41 mouse cellular contexts compared by ENCODE assay signal in the genomic region with DNA sequence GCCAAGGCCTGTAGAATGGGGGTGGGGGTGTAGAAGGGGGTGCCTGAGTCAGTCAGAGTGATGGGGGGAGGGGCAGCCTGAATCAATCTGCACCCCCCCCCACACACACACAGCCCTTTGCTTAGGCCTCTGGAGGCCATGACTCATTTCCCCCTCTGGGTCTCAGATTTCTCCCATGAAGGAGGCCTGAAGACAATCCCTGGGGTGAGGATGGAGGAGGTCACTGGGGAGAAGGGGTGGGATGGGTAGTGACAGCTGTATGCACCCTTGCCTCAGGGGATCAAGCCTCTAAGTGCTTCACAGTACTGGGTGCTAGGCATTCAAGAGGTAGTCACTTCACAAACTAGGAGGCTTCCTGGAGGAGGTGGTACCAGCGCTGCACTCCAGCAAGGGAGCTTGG. TPM values are rescaled to one million over a fixed set of nuclear protein-coding genes. Genes with fewer than 3 reads are reported as not detected.
A peak's percentile ranks its signal among the peaks of the same experiment; 100 is the strongest.
DNase-seq lines count a peak whose midpoint lies in the region; ATAC-seq and TF ChIP-seq lines count a peak whose summit lies in the region.
"Had no signal": no experiment of that assay in that cellular context is flagged by ENCODE, and none has a peak within 500 bp of the region (broad histone marks: within the 10 kb centered on the region; RNA-seq: fewer than 3 reads in every experiment).

No protein-coding gene starts in this region.

- H3K27ac ChIP-seq in spleen, adult 2 months (ENCODE audit: insufficient read depth, low read length), result peak overlapping the region; percentile 2; the same call in 1 of the 2 replicates
- H3K27ac ChIP-seq in CH12.LX (ENCODE audit: insufficient read depth, low read depth), result peak overlapping the region; percentile 36
- H3K27ac ChIP-seq: hindbrain, embryonic 13.5 days; kidney, embryonic 15.5 days; layer of hippocampus, adult 2 months; limb, embryonic 13.5 days; liver, embryonic 12.5 days; midbrain, embryonic 12.5 days; neural tube, embryonic 15.5 days had no signal

- dilution Hi-C loops in CH12.LX (cut with MboI; ENCODE audit: extremely low pct_ligation_motif_present, extremely low pct_unique_long_range_greater_than_20kb, low sequenced_read_pairs), result no loop called here

- H3K9ac ChIP-seq in CH12.LX (ENCODE audit: insufficient read depth, low read depth), result no peak overlapping the region
- H3K9ac ChIP-seq: hindbrain, embryonic 13.5 days; kidney, embryonic 15.5 days; limb, embryonic 13.5 days; liver, embryonic 12.5 days; midbrain, embryonic 12.5 days; neural tube, embryonic 15.5 days had no signal

- in situ Hi-C loops in CH12.LX (cut with MboI; ENCODE audit: low pct_ligation_motif_present, low pct_unique_long_range_greater_than_20kb, low sequenced_read_pairs), result no loop called here

- H3K4me1 ChIP-seq in spleen, adult 2 months (ENCODE audit: control insufficient read depth, insufficient read depth, insufficient read length), result peaks cover 61% of the 10 kb centered on the region
- H3K4me1 ChIP-seq in CH12.LX (ENCODE audit: control insufficient read depth in 1 of 2, insufficient read depth in 2 of 2), result peaks cover 41 to 93% of the 10 kb centered on the region in 2 experiments
- H3K4me1 ChIP-seq: hindbrain, embryonic 13.5 days; midbrain, embryonic 12.5 days; neural tube, embryonic 15.5 days had no signal

- no peaks in the 10 kb centered on the region for H3K36me3 ChIP-seq in spleen, adult 2 months (ENCODE audit: control insufficient read depth, insufficient read depth, low read length)
- peaks cover 0 to 22% of the 10 kb centered on the region in 2 experiments for H3K36me3 ChIP-seq in CH12.LX (replicated peaks in 1 of 2; ENCODE audit: control insufficient read depth in 1 of 2, insufficient read depth in 1 of 2, low read length in 1 of 2)
- H3K36me3 ChIP-seq: hindbrain, embryonic 13.5 days; kidney, embryonic 15.5 days; limb, embryonic 13.5 days; liver, embryonic 12.5 days; midbrain, embryonic 12.5 days; neural tube, embryonic 15.5 days had no signal

- ATAC-seq in activated CD4-positive, CD25-positive, alpha-beta regulatory T cell, adult 4 months, result no peak
- ATAC-seq: forebrain, embryonic 16.5 days; liver, embryonic 12.5 days; lung, postnatal 0 days; Patski had no signal

- WGBS in spleen, adult 2 months, result 67% methylated on average over 1 of the region's 1 CpGs

- peak; percentile 79 for TF ChIP-seq EP300 in CH12.LX (IDR thresholded peaks at IDR 0.05; ENCODE audit: low read length)

- no peak for DNase-seq in spleen, adult 2 months (ENCODE audit: low read depth in 1 of 2, low spot score in 2 of 2)
- no peak for DNase-seq in spleen, postnatal 4 days (ENCODE audit: low spot score in 2 of 2)
- DNase-seq in 416B (ENCODE audit: low read depth) (peak; percentile 89), CH12.LX (ENCODE audit: extremely low read depth) (peak; percentile 83)
- no peak for DNase-seq in left cerebral cortex, adult 18-20 months (ENCODE audit: low spot score in 2 of 2)
- DNase-seq: adrenal gland, postnatal 25 days; cerebellum, adult 18-20 months; cerebellum, postnatal 10 days; gastrocnemius, postnatal 10 days; heart, postnatal 36 days; kidney, adult 11 months; kidney, postnatal 36 days; lung, adult 18-20 months; lung, postnatal 4 days; retina, postnatal 1 day; right cerebral cortex, postnatal 14 days had no signal

- no peak for TF ChIP-seq CTCF in spleen, adult 2 months (IDR thresholded peaks at IDR 0.05; ENCODE audit: extremely low read depth, insufficient read depth, insufficient read length, insufficient replicate concordance)
- TF ChIP-seq CTCF in CH12.LX (conservative IDR thresholded peaks at IDR 0.05 in 1 of 2, IDR thresholded peaks at IDR 0.05 in 1 of 2; ENCODE audit: low read depth in 2 of 2, low read length in 2 of 2), result no peak

- no peaks in the 10 kb centered on the region for H3K9me3 ChIP-seq in CH12.LX (replicated peaks; ENCODE audit: low read length)
- H3K9me3 ChIP-seq: hindbrain, embryonic 13.5 days; kidney, embryonic 15.5 days; limb, embryonic 13.5 days; liver, embryonic 12.5 days; megakaryocyte, embryonic 14.5 days; midbrain, embryonic 12.5 days; neural tube, embryonic 15.5 days had no signal

- TF ChIP-seq RAD21 in CH12.LX (IDR thresholded peaks at IDR 0.05; ENCODE audit: low read depth, low read length), result no peak

- H3K4me3 ChIP-seq in spleen, adult 2 months (ENCODE audit: extremely low read depth, insufficient read depth, insufficient read length), result no peak overlapping the region
- no peak overlapping the region for H3K4me3 ChIP-seq in CH12.LX (replicated peaks in 1 of 3; ENCODE audit: low read depth in 2 of 3, low read length in 2 of 3, poor library complexity in 1 of 3)
- H3K4me3 ChIP-seq: erythroblast, embryonic 14.5 days; hindbrain, embryonic 13.5 days; kidney, embryonic 15.5 days; layer of hippocampus, adult 2 months; limb, embryonic 13.5 days; liver, embryonic 12.5 days; megakaryocyte, embryonic 14.5 days; midbrain, embryonic 12.5 days; neural tube, embryonic 15.5 days had no signal

- no peaks in the 10 kb centered on the region for H3K79me2 ChIP-seq in CH12.LX (replicated peaks; ENCODE audit: control insufficient read depth, extremely low read depth, insufficient read depth, poor library complexity, severe bottlenecking)

- no peak for TF ChIP-seq POLR2A in spleen, adult 2 months (IDR thresholded peaks at IDR 0.05; ENCODE audit: low read depth, low read length)
- TF ChIP-seq POLR2A in CH12.LX (IDR thresholded peaks at IDR 0.05; ENCODE audit: low read depth, low read length), result no peak

- H3K4me2 ChIP-seq in CH12.LX (ENCODE audit: insufficient read depth, low read depth, poor library complexity, severe bottlenecking), result peak overlapping the region; percentile 6
- H3K4me2 ChIP-seq: hindbrain, embryonic 13.5 days; kidney, embryonic 15.5 days; limb, embryonic 13.5 days; liver, embryonic 12.5 days; midbrain, embryonic 12.5 days; neural tube, embryonic 15.5 days had no signal

- no peaks in the 10 kb centered on the region for H3K27me3 ChIP-seq in spleen, adult 2 months (ENCODE audit: control insufficient read depth, insufficient read depth, low read length)
- H3K27me3 ChIP-seq in CH12.LX (replicated peaks), result no peaks in the 10 kb centered on the region
- H3K27me3 ChIP-seq: hindbrain, embryonic 13.5 days; kidney, embryonic 15.5 days; limb, embryonic 13.5 days; liver, embryonic 12.5 days; midbrain, embryonic 12.5 days; neural tube, embryonic 15.5 days; Patski had no signal

TF ChIP-seq in CH12.LX, 34 proteins besides CTCF, POLR2A, EP300 and RAD21 (continues in another document):
- TF ChIP-seq POLR2AphosphoS2 (IDR thresholded peaks at IDR 0.05; ENCODE audit: low read depth, low read length), result no peak
- peak; percentile 63; the same call in 1 of the 2 replicates for TF ChIP-seq TCF12 (IDR thresholded peaks at IDR 0.05; ENCODE audit: low read depth, low read length)
- TF ChIP-seq ZKSCAN1 (IDR thresholded peaks at IDR 0.05; ENCODE audit: borderline replicate concordance, low read depth, low read length), result no peak
- no peak for TF ChIP-seq NRF1 (IDR thresholded peaks at IDR 0.05; ENCODE audit: low read depth, low read length)
- peak; percentile 68 for TF ChIP-seq MAZ (IDR thresholded peaks at IDR 0.05; ENCODE audit: low read depth, low read length)
- TF ChIP-seq SMC3 (IDR thresholded peaks at IDR 0.05; ENCODE audit: low read depth, low read length), result no peak
- no peak for TF ChIP-seq ZC3H11A (IDR thresholded peaks at IDR 0.05; ENCODE audit: low read depth, low read length)
- TF ChIP-seq SIN3A (IDR thresholded peaks at IDR 0.05; ENCODE audit: low read length), result no peak
- TF ChIP-seq MEF2A (IDR thresholded peaks at IDR 0.05; ENCODE audit: borderline replicate concordance, low read depth, low read length), result peak; percentile 63; the same call in 1 of the 2 replicates
- 0 out of 2 replicates have a peak, but pooled peaks have one; percentile 60 for TF ChIP-seq KAT2A (IDR thresholded peaks at IDR 0.05; ENCODE audit: insufficient replicate concordance, low read length)
- TF ChIP-seq NELFE (IDR thresholded peaks at IDR 0.05; ENCODE audit: low read depth, low read length), result no peak
- no peak for TF ChIP-seq GABPA (IDR thresholded peaks at IDR 0.05; ENCODE audit: insufficient replicate concordance, low read depth, low read length)
- TF ChIP-seq TBP (conservative IDR thresholded peaks at IDR 0.05; ENCODE audit: low read depth, low read length), result no peak
- TF ChIP-seq CHD1 (IDR thresholded peaks at IDR 0.05; ENCODE audit: low read depth, low read length), result no peak
- TF ChIP-seq MYC (IDR thresholded peaks at IDR 0.05; ENCODE audit: low read depth, low read length), result no peak
- TF ChIP-seq USF1 (IDR thresholded peaks at IDR 0.05; ENCODE audit: low read depth, low read length), result no peak

RNA-seq across cellular contexts. Expression of a gene that starts 12.3 kb away (rescaled TPM):
- 116 and 178 TPM in 2 replicates for polyA plus RNA-seq in spleen, adult 2 months (2012; rRNA removed)
- total RNA-seq in CH12.LX (2012; rRNA removed) (57.8 and 71.0 TPM in 2 replicates), CH12.LX (2014; rRNA removed) (96.6 and 107 TPM in 2 replicates)
- polyA plus RNA-seq in CH12.LX (2012; ENCODE audit: insufficient read length, low read depth), result 68.5 and 81.5 TPM in 2 replicates
- polyA plus RNA-seq in activated CD4-positive, CD25-positive, alpha-beta regulatory T cell, adult 4 months (2017; shearing (Covaris generic)), result 10 to 100 TPM; 18.6 to 38.6 TPM
- total RNA-seq in left cerebral cortex, adult 18-20 months (2021), result 1 to 10 TPM; 2.1 to 2.6 TPM

RNA-seq across cellular contexts. Expression of a gene that starts 14.8 kb away (rescaled TPM):
- polyA plus RNA-seq in spleen, adult 2 months (2012; rRNA removed), result 0.08 TPM in 2 replicates
- total RNA-seq in CH12.LX (2012; rRNA removed) (0.08 TPM in 1 of 2 replicates, not detected in the other), CH12.LX (2014; rRNA removed) (not detected in 2 replicates)
- polyA plus RNA-seq in CH12.LX (2012; ENCODE audit: insufficient read length, low read depth), result not detected in 2 replicates
- polyA plus RNA-seq in activated CD4-positive, CD25-positive, alpha-beta regulatory T cell, adult 4 months (2017; shearing (Covaris generic)), result under 1 TPM; 0.28 to 0.37 TPM
- not detected for total RNA-seq in left cerebral cortex, adult 18-20 months (2021)
- total RNA-seq: adrenal gland, adult 18-20 months; adrenal gland, postnatal 25 days; common myeloid progenitor, adult 5-6 weeks; ES-E14; heart, postnatal 36 days; layer of hippocampus, adult 2 months; layer of hippocampus, postnatal 14 days; left cerebral cortex, adult 8-10 months; left cerebral cortex, postnatal 36 days; midbrain, postnatal 0 days had no signal
- polyA plus RNA-seq: erythroblast, embryonic 14.5 days; forebrain, embryonic 11.5 days; forebrain, embryonic 16.5 days; gonadal fat pad, adult 2 months; heart, embryonic 14.5 days; hindbrain, embryonic 13.5 days; kidney, embryonic 15.5 days; liver, embryonic 12.5 days; lung, postnatal 0 days; midbrain, embryonic 12.5 days; midbrain, postnatal 0 days; neural tube, embryonic 15.5 days; Patski; small intestine, adult 2 months; stomach, embryonic 16.5 days had no signal

RNA-seq across cellular contexts. Expression of a gene that starts 39.3 kb away (rescaled TPM):
- 1.2 and 1.3 TPM in 2 replicates for polyA plus RNA-seq in spleen, adult 2 months (2012; rRNA removed)
- not detected in 2 replicates for total RNA-seq in CH12.LX (2012; rRNA removed)
- 0.08 TPM in 1 of 2 replicates, not detected in the other for total RNA-seq in CH12.LX (2014; rRNA removed)
- polyA plus RNA-seq in CH12.LX (2012; ENCODE audit: insufficient read length, low read depth), result 0.05 TPM in 1 of 2 replicates, not detected in the other
- polyA plus RNA-seq in activated CD4-positive, CD25-positive, alpha-beta regulatory T cell, adult 4 months (2017; shearing (Covaris generic)), result not detected
- total RNA-seq in left cerebral cortex, adult 18-20 months (2021), result 1 to 10 TPM in 1 of 2 experiments, under 1 TPM in 1; 0.60 to 1.0 TPM
- polyA plus RNA-seq: Patski had no signal

RNA-seq across cellular contexts. Expression of a gene that starts 53.6 kb away (rescaled TPM):
- 22.2 and 33.5 TPM in 2 replicates for polyA plus RNA-seq in spleen, adult 2 months (2012; rRNA removed)
- 69.0 and 71.4 TPM in 2 replicates for total RNA-seq in CH12.LX (2012; rRNA removed)
- total RNA-seq in CH12.LX (2014; rRNA removed), result 122 and 135 TPM in 2 replicates
- 66.8 and 80.6 TPM in 2 replicates for polyA plus RNA-seq in CH12.LX (2012; ENCODE audit: insufficient read length, low read depth)
- 10 to 100 TPM; 23.4 to 27.2 TPM for polyA plus RNA-seq in activated CD4-positive, CD25-positive, alpha-beta regulatory T cell, adult 4 months (2017; shearing (Covaris generic))
- total RNA-seq in left cerebral cortex, adult 18-20 months (2021), result 100 to 1,000 TPM; 100 to 104 TPM

Comparison
In these comparisons a context has a peak if more than half of its experiments do, and no peak if none do; other contexts are left out.
1. DNase-seq: peak in 416B (single experiment) and CH12.LX (single experiment); none in spleen, adult 2 months (0 of 2), spleen, postnatal 4 days (0 of 2) and left cerebral cortex, adult 18-20 months (0 of 2).